Mouse (Mus musculus) T-helper 2 cell (primary cell): ENCODE data around the gene Syt1.

ENCODE experiments used
- in situ Hi-C: fragments of 300-600 bp; cut with MboI, MseI; formaldehyde crosslinking; loops from one replicate; pipeline ENCODE4 v1.15.1; 2025; ENCODE audit warnings: high pct_unique_total_duplicates

Syt1 gene

DNA sequence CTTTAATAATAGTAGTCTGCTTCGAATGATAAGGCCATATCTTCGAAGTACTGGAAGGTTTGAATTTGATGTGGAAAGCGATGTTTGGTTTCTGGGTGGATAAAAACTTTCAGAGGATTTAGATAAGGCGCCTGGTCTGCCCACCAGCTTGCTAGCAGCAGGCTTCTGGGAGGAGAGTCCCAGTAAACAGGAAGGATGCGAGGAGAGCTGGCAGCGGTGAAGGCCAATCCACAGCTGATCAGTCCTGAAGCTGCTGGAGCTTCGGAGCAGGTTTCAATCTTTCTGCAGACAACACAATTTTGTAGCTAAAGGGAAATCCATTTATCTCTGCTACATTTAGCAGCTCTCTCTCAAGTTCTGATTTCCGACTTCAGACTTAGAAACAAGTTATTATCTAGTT, 358.7 kb downstream of the Syt1 start:
- in situ Hi-C loops, result no loop called here

DNA sequence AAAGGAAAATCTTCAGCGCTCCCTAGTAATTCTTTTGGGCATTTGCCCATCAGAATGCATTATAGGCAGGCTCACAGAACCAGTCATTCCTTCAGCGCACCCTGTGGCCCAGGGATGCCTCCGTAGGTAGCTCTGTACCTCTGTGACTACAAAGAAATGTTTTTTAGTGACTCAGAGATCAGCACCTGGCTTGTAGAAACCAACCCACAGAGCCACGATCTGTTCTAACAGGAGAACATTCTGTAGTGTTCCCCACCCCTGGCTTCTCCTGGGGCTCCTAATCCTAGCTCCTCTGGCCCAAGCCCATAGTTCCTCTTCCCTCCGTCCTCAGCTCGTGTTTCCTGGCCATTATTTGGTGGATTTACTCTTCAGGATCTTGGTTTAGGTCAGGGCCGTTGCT, 361.6 kb downstream of the Syt1 start:
- in situ Hi-C loops, result no loop called here

DNA sequence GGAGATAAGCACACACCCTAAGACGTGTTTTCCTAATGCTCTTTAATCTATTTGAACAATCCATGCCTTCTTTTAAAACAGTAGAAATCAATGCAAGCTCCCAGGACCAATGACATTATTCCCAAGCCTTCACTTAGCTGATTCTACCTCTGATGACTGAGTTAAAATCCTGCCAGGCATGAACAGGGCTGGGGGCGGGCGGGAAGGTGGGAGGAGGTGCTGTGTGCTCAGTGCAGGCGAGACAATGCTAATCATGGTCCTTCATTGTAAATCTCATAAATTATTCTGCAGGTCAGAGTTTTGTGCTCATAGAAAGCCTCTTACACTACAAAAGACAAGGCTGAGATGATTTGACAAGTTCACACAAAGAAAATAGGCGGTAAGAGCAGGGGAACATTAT, 366.9 kb downstream of the Syt1 start:
- in situ Hi-C loops, result no loop called here

DNA sequence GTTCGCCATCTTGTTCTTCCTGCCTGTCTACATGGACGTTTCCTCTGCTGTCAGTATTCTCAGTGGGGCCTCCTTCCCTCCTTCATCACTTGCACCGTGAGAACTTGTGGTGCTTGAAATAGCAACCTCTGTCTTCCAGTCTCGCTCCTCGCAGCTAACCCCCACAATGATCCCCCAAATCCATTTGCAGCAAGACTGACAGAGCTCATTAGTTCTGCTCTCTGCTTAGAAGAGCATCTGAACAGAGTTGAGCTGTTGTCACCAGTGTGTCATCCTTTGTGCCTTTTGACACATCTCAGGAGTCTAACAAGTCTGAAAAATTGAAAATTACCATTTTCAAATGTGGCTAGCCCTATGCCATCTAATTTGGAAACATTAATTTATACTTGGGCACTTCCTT, 372.7 kb downstream of the Syt1 start:
- in situ Hi-C loops, result no loop called here

GRCm38 (mm10) chr10:108636086-108636485, 374.7 kb downstream of the Syt1 start:
- in situ Hi-C loops, result no loop called here

DNA sequence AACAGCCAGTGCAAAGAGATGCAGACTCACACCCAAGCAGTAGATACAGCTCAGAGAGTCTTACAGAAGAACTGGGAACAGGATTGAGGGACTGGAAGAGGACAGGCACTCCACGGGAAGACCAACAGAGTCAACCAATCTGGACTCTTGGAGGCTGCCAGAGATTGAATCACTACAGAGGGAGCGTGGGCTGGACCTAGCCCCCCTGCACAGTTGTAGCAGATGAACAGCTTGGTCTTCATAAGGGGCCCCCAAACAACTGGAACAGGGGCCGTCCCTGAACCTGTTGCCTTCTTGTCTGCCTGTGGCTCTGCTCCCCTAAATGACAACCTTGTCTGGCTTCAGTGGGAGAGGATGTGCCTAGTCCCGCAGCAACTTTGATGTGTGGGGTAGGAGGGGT, 375.2 kb downstream of the Syt1 start:
- in situ Hi-C loops, result no loop called here

DNA sequence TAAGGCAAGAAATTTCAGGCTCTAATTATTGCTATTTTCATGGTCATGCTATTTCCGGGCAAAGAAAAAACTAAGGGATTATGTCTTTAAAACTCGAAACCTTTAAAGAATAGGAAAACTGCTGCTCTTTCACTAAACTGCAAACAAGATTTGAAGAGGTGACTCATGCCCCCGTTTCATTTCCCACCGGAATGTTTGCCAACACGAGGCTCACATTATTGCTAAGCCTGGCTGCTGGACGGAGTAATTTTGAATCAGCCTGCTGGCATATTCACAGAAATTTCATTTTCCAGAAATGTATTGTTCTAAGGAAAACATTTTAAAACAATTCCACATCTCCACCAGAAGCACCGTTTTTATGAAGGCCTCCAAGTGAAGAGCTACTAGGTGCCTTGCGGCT, 379.9 kb downstream of the Syt1 start:
- in situ Hi-C loops, result no loop called here

GRCm38 (mm10) chr10:108626404-108626803, 384.4 kb downstream of the Syt1 start:
- in situ Hi-C loops, result no loop called here

DNA sequence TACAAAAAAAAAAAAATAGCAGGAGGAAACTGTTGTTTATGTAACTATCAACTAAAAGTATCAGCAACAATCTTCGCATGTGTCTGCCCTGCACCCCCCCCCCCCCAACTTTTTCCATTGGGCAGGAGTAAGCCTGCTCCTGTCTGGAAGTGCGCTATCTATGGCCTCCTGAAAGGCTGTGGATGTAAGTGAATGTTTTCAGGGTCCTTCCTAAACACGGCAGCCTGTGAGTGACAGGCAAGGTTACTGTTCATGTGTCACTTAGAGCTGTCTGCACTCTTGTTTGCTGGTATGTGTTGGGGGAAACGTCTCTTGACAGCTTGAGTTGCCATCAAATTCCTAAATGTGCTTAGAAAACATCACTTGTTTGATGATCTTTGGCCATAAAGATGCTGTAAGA, 387.8 kb downstream of the Syt1 start:
- in situ Hi-C loops, result no loop called here

- in situ Hi-C loops, result no loop called here
Observed at GRCm38 (mm10) chr10:108619861-108620260, 390.9 kb downstream of the Syt1 start.

GRCm38 (mm10) chr10:108619217-108619616, 391.6 kb downstream of the Syt1 start:
- in situ Hi-C loops, result no loop called here

DNA sequence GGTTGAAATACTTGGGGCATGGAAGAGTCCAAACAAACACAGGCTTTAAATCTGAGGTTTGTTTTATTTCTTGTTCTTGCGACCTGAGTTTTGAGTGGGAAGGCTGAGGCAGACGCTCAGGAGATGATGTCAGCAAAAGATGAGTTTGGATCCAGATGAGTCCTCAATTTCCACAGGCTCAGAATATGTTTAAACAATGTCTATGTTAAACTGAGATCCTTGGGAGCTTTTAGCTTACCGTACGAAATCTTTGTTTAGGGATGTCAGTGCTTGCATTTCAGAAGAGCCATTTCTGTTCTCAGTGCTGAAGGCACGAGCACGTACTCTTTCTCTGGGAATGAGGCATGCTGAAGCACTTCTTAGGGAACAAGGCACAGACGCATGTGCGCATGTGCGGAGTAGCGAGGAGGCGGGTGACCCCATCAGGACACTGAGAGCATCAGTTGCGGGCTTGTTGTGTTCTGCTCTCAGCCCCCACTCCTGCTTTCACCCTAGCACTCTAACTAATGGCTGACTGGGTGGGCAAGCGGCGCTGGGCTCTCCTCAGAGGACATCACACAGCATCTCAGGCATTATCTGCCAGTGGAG, 400.6 kb downstream of the Syt1 start:
- in situ Hi-C loops, result no loop called here

GRCm38 (mm10) chr10:108601672-108602412, 408.9 kb downstream of the Syt1 start:
- in situ Hi-C loops, result no loop called here

DNA sequence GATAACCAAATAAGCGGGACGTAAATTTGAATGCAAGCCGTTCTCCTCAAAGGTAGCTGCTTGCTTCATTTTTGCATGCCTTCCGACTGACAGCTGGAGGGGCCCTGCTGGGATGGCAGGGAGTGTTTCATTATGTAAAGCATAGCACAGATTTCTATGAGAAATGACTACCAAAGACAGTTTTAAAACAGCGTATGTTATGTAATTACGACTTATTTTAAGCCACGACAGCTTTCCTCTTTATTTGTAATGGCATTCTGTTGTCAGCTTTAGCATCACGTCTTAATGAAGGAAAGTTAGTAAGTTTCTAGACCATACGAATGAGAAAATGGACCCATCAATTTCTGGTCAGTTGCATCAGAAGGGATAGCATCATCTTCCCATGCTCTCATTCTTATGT, 410.1 kb downstream of the Syt1 start:
- in situ Hi-C loops, result no loop called here

GRCm38 (mm10) chr10:108597385-108597784, 413.4 kb downstream of the Syt1 start:
- in situ Hi-C loops, result no loop called here

- in situ Hi-C loops, result no loop called here
Observed at GRCm38 (mm10) chr10:108596162-108596927, 414.4 kb downstream of the Syt1 start.

DNA sequence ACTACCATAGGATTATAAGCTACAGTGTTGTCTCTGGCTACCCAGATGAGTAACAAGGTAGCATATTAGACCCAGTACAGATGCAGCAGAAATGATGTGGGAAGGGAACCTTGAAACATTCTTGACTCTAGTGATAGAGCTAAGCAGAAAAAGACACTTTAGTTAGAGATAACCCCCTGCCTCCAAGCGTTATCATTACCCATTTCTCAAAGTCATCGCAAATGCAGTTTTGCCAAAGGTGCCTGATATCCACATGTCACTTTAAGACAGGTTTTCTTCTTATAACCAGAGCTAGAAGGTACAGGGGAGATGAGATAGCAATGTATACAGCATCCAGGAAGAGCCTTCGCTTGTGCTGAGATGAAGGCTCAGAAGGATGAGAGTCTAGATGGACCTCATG, 421.4 kb downstream of the Syt1 start:
- in situ Hi-C loops, result no loop called here

GRCm38 (mm10) chr10:108588924-108589323, 421.9 kb downstream of the Syt1 start:
- in situ Hi-C loops, result no loop called here

DNA sequence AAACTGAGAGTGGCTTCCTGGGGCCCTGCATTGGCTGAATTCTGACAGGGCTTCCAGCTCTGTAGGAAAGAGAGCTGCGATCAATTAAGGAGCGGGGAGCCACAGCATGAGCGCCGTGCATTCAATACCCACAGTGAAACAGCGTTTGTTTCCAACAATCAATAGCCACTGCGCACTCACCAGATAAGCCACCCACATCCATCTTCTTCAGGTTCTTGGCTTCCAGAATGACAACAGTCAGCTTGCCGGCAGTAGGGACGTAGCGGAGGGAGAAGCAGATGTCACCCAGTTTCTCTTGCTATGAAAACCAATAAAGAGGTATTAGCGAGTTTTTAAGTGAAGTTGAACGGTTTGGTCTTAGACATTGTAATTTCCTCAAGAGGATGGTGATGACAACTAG, 427.1 kb downstream of the Syt1 start:
- in situ Hi-C loops, result no loop called here

DNA sequence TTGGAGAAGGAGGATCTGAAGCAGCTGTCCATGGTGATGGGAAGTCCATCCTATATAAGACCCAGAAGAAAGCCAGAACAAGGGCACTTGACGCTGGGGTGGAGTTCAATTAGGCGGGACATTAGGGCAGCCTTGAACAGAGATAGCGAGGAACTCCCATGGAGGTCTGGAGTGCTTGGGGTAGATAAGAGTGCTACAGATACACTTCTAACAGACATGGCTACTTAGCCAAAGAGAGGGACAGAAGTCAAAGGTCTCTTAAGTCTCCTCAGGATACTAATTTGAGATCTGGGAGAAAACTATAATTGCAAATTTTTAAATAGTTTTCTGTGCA, 428.4 kb downstream of the Syt1 start:
- in situ Hi-C loops, result no loop called here

DNA sequence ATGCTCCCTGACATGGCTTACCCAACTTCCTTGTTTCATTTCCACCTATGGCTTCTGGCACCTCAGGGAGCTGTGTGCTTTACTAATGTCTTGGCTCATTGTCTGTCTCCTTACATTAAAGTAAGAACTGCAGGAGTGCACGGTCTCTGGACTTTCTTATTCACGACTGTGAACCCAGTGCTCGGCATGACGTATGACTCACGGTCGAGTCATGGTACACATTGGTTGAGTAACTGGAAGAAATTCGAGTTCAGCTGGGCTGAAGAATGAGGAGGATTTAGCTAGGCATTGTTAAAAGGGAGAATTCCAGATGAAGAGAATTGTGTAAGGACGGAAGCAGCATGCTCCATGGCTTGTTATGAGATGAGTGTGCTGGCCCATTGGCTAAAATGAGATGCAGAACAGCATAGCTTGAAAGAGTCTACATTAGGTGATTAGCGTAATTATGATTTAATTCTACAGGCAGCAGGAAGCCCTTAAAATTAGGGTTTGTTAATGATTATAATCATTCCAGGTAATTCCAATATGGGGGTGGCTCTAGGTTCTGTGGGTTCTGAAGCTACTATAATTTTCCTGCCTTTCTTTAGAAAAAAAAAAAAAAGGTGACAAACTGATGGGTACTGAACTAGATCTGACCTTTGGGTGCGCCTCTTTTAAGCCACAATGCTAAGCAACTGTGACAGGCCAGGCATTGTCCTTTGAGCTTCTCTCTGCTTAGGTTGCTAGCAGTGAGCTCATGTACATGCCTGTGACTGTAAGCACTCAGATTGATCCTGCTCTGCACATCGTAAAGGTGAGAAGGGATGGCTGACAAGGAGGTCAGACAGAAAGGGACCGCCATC, 429.0 kb downstream of the Syt1 start:
- in situ Hi-C loops, result no loop called here

DNA sequence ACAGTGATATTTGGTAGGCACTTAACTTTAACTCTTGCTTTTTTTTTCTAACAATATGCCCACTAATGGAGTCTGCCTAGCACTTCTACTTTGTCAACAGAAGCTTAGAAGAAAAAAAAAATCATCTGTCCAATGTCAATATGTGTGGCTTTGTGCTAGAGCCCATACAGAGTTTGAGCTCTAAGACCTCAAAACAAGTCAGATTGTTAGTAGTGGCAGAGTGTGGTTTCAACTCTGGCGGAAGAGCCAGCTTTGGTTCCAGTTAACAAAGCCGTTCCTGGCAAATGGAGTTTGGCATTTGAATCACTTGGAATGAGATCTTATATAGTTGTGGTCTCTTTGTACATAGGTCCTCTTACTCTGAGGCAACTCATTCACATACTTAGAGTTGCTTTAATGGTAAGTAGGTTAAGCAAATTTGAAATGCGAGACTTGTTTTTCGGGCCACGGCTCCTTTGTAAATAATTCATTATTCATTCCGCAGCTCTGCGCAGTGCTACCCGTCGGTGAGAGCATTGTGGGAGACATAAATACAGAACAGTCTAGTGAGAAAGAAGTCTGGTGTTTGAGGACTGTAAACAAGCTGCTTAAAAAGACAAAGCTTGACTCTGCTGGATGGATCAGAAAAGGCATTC, 429.9 kb downstream of the Syt1 start:
- in situ Hi-C loops, result no loop called here
